Mouse (Mus musculus) Patski (cell line): ENCODE results near the gene Col25a1. TPM values are rescaled to one million over a fixed set of nuclear protein-coding genes. Genes with fewer than 3 reads are reported as not detected.

Source experiments
- ATAC-seq: fragments of 100-300 bp; one replicate; pipeline ENCODE4 v1.8.0; 2021
- CTCF ChIA-PET: fragments of 350-600 bp; sonication (Branson Sonifier 250); formaldehyde crosslinking; loops from one replicate; lab custom pipeline; 2022; ENCODE audit warnings: inconsistent platforms; lab: Charles Lee
- POLR2A ChIA-PET: fragments of 350-600 bp; sonication (Branson Sonifier 250); formaldehyde crosslinking; loops from one replicate; lab custom pipeline; 2022; ENCODE audit warnings: antibody characterized with exemption, inconsistent platforms; lab: Charles Lee
- DNase-seq: peaks from one replicate; pipeline ENCODE4 v3.0.0-alpha.2; 2011; ENCODE audit warnings: low read depth, low spot score
- H3K27me3 ChIP-seq: fragments of 371-371 bp; one replicate; pipeline ENCODE4 v1.5.1; 2021
- CTCF ChIP-seq: fragments of 100-300 bp; IDR thresholded peaks from one replicate; pipeline ENCODE4 v1.5.1; 2021
- in situ Hi-C: fragments of 300-500 bp; cut with MboI; formaldehyde crosslinking; loops from 3 replicates; pipeline ENCODE4 v1.11.1; 2018; ENCODE audit warnings: low pct_unique_long_range_greater_than_20kb, mixed read lengths
- polyA plus RNA-seq: library from polyadenylated mRNA; unstranded; gene quantifications from one replicate; pipeline ENCODE4 v1.2.3, GENCODE M21; 2021

Col25a1 gene
- polyA plus RNA-seq, 1 experiment from 2014 or later = 0.03 TPM

- no peaks in the 10 kb centered on the region for H3K27me3 ChIP-seq
- no peak for TF ChIP-seq CTCF
- ATAC-seq = no peak
- in situ Hi-C loops = no loop called here
- DNase-seq = no peak
- CTCF ChIA-PET = no interaction called here
- POLR2A ChIA-PET = no interaction called here
Observed at GRCm38 (mm10) chr3:130581577-130581976, 450.3 kb downstream of the Col25a1 start.

DNA sequence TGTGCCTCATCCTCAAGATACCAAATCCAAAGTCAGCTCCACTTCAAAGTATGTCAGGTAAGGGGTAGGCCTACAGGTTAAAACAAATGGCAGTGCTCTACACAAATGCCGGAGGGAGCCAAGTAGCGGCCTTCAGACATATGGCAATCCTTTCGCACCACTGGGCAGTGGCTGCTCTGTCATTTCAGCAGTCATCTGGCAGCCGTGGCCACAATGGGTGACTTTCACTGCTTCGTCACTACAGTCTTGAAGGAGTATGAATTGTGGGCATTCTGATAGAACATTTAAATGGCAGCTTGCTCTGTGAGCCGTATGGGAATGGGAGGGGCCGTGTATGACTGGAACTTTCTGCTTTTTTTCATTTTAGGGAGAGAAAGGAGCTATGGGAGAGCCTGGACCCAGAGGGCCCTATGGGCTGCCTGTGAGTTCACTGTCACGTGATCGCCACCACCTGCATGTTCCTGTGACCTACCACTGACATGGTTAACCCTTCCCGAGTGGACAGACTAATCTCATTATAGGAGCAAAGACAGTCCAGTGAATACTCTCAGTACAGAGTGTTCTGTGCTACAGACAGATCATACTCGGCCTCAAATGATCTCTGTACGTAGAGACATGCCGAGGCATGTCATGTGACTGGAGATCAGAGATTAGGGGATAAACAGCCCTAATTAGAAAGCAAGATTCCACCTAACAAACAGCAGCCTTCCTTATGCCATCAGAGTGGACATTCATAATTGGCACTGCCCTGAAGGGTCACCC is 451.8 kb downstream of the Col25a1 start:
- in situ Hi-C loops = no loop called here
- H3K27me3 ChIP-seq = no peaks in the 10 kb centered on the region
- ChIA-PET CTCF (no interaction called here), POLR2A (no interaction called here)
- ATAC-seq = no peak
- no peak for TF ChIP-seq CTCF
- DNase-seq = no peak

- in situ Hi-C loops = no loop called here
- no peaks in the 10 kb centered on the region for H3K27me3 ChIP-seq
- ChIA-PET POLR2A (no interaction called here), CTCF (interaction anchor here (2.0 kb wide), 1 partner anchor 10 kb away, joined by 8 read pairs; no protein-coding TSS in a partner anchor)
- ATAC-seq (no peak), DNase-seq (no peak)
- no peak for TF ChIP-seq CTCF
Observed at GRCm38 (mm10) chr3:130584007-130584406, 452.7 kb downstream of the Col25a1 start.

DNA sequence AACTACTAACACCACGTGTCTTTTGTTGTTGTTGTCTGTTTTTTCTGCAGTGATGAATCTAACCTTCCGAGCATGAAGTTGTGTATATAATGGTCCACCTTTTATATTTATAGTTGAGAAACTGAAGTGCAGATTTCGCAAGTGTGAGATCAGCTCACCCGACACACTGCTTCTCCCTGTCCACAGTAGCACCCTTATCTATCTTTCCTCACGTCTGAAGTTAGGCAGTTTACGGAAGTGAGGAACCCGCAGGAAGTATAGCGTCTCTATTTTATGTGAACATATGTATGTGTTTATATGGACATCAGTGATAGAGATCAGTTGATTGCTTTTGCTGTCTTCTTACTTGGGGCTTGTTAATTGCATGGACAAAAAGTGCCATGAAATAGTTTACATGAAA is 463.7 kb downstream of the Col25a1 start:
- peaks cover 9% of the 10 kb centered on the region for H3K27me3 ChIP-seq
- in situ Hi-C loops = no loop called here
- TF ChIP-seq CTCF = no peak
- ChIA-PET POLR2A (no interaction called here), CTCF (no interaction called here)
- DNase-seq (no peak), ATAC-seq (no peak)

- CTCF ChIA-PET = no interaction called here
- POLR2A ChIA-PET = no interaction called here
- DNase-seq (no peak), ATAC-seq (no peak)
- TF ChIP-seq CTCF = no peak
- in situ Hi-C loops = no loop called here
- H3K27me3 ChIP-seq = peaks cover 9% of the 10 kb centered on the region
Observed at GRCm38 (mm10) chr3:130601491-130601890, 470.2 kb downstream of the Col25a1 start.

- DNase-seq (no peak), ATAC-seq (no peak)
- POLR2A ChIA-PET = no interaction called here
- H3K27me3 ChIP-seq = no peaks in the 10 kb centered on the region
- CTCF ChIA-PET = interaction anchor here (1.0 to 1.1 kb wide), 2 partner anchors 69 to 84 kb away, joined by 3 to 4 read pairs; no protein-coding TSS in a partner anchor
- in situ Hi-C loops = no loop called here
- peak; percentile 57 for TF ChIP-seq CTCF
Observed at GRCm38 (mm10) chr3:130607924-130608323, 476.6 kb downstream of the Col25a1 start.

DNA sequence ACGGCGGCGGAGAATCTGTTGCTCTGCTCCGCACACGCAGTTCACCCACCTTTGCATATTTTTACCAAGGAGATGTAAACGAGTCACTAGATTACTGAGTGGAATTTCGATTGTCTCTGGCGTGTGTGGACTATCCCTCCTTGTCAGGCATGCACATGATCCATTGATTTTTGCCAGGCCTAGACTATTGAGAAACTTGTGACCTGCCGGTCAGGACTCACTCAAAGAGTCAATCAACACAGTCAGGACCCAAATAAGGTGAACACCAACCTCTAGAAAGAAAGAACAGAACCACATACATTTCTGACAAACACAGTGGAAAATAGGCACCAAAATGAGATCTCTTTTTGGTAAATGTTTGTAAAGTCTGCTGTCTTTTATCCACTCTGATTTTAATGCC is 483.1 kb downstream of the Col25a1 start:
- in situ Hi-C loops = no loop called here
- DNase-seq (no peak), ATAC-seq (no peak)
- no peak for TF ChIP-seq CTCF
- H3K27me3 ChIP-seq = no peaks in the 10 kb centered on the region
- CTCF ChIA-PET = no interaction called here
- POLR2A ChIA-PET = no interaction called here

DNA sequence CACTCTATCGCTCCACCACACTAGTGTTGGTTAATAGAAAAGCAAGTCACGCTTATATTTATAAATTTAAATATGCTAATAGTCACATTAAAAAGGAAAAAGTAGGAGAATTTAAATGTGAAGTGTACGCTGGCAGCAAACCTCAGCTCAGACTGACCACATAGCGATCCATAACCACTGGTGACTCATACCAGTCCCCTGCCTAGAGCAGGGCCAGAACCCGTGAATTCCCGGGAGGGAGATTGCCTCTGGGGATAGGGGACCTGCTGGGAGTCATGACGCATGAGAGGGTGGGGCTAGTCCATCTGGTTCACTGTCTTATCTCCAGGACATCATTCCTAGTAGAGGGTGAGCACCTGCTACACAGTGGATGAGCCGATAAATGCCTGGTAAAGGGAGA is 484.3 kb downstream of the Col25a1 start:
- CTCF ChIA-PET = no interaction called here
- H3K27me3 ChIP-seq = no peaks in the 10 kb centered on the region
- in situ Hi-C loops = no loop called here

DNA sequence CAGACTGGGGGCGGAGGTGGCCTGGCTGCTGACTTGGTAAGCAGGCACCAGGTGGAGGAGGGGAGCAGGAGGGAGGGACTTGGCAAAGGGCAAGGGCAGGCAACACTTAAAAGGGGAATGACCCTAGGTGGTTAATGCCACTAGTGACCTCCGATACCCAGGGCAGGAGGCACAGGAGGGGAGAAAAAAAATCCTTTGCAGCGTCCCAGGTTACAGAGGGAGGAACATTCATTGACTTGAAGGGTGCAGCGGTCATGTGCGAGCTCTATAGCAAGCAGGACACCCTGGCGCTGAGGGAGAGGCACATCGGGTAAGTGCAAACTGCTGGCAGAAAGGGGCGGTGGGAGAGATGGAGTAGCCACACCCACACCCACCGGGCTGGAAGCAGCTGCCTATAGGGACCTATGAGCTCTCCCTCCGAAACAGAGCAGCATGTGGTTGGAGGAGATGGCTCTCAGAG is 486.2 kb downstream of the Col25a1 start, which contains the start of gene Etnppl:
Gene Etnppl (plus strand): TSS at position 10 of the 460 bp plus-strand sequence.
- no peak for TF ChIP-seq CTCF
- DNase-seq = no peak
- ChIA-PET CTCF (interaction anchor here (1.9 kb wide), 1 partner anchor 16 kb away, joined by 4 read pairs; no protein-coding TSS in a partner anchor), POLR2A (interaction anchor here (0.6 kb wide), 1 partner anchor 589 kb away, joined by 5 read pairs; no protein-coding TSS in a partner anchor)
- no peak for ATAC-seq
- H3K27me3 ChIP-seq = no peaks in the 10 kb centered on the region
- in situ Hi-C loops = no loop called here

More for the DNA sequence above, 484.3 kb downstream of the Col25a1 start:
- no peak for DNase-seq
- no peak for TF ChIP-seq CTCF
- POLR2A ChIA-PET = no interaction called here
- ATAC-seq = no peak

GRCm38 (mm10) chr3:130620517-130621146 is 489.3 kb downstream of the Col25a1 start:
- ATAC-seq (no peak), DNase-seq (no peak)
- CTCF ChIA-PET = interaction anchor here (0.8 to 1.5 kb wide), 5 partner anchors 7 to 503 kb away, joined by 3 to 6 read pairs (median 3); no protein-coding TSS in a partner anchor
- H3K27me3 ChIP-seq = no peaks in the 10 kb centered on the region
- no peak for TF ChIP-seq CTCF
- POLR2A ChIA-PET = no interaction called here
- in situ Hi-C loops = no loop called here

DNA sequence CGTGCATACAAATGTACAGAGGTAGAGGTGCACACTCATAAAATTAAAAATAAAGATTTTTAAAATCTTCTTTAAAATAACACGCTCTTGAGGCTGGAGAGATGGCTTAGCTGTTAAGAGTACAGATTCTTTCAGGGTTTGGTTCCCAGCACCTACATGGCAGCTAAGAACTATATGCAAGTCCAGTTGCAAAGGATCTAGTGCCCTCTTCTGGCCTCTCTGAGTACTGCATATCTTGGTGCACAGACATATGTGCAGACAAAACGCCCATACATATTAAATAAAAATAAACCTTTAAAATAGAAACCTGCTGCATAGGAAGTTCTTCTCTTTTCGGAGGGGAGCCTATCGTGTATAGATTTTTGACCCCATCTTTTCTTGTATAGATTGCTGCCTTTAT is 497.1 kb downstream of the Col25a1 start:
- DNase-seq (no peak), ATAC-seq (no peak)
- H3K27me3 ChIP-seq = no peaks in the 10 kb centered on the region
- TF ChIP-seq CTCF = peak; percentile 50
- POLR2A ChIA-PET = no interaction called here
- in situ Hi-C loops = no loop called here
- CTCF ChIA-PET = interaction anchor here (1.4 to 2.1 kb wide), 3 partner anchors 8 to 28 kb away, joined by 5 to 6 read pairs (median 5); no protein-coding TSS in a partner anchor
